Mouse (Mus musculus): Measurements from ENCODE around the gene Cntnap2.

Gene Cntnap2

GRCm38 (mm10) chr6:45938263-45938662, 879.1 kb downstream of the Cntnap2 start:
- DNase-seq (ENCODE audit: low spot score in 2 of 2), result no peak

GRCm38 (mm10) chr6:45938775-45939174, 879.6 kb downstream of the Cntnap2 start:
- no peak for DNase-seq (ENCODE audit: low spot score in 2 of 2)

GRCm38 (mm10) chr6:45945144-45945985, 886.2 kb downstream of the Cntnap2 start:
- DNase-seq (ENCODE audit: low spot score in 2 of 2), result no peak

- DNase-seq (ENCODE audit: low spot score in 2 of 2), result no peak
Measured at GRCm38 (mm10) chr6:45954773-45955172, 895.6 kb downstream of the Cntnap2 start.

- DNase-seq (ENCODE audit: low spot score in 2 of 2), result no peak
Measured at GRCm38 (mm10) chr6:45964494-45964893, 905.3 kb downstream of the Cntnap2 start.

- DNase-seq (ENCODE audit: low spot score in 2 of 2), result no peak
Measured at GRCm38 (mm10) chr6:45974471-45975154, 915.5 kb downstream of the Cntnap2 start.

GRCm38 (mm10) chr6:45979171-45979570, 920.0 kb downstream of the Cntnap2 start:
- no peak for DNase-seq (ENCODE audit: low spot score in 2 of 2)

- no peak for DNase-seq (ENCODE audit: low spot score in 2 of 2)
Measured at GRCm38 (mm10) chr6:45988051-45988450, 928.9 kb downstream of the Cntnap2 start.

GRCm38 (mm10) chr6:45991086-45991485, 931.9 kb downstream of the Cntnap2 start:
- DNase-seq (ENCODE audit: low spot score in 2 of 2), result no peak

GRCm38 (mm10) chr6:46022515-46023143, 963.5 kb downstream of the Cntnap2 start:
- DNase-seq (ENCODE audit: low spot score in 2 of 2), result no peak

GRCm38 (mm10) chr6:46031821-46032594, 972.9 kb downstream of the Cntnap2 start:
- DNase-seq (ENCODE audit: low spot score in 2 of 2), result no peak

- no peak for DNase-seq (ENCODE audit: low spot score in 2 of 2)
Measured at GRCm38 (mm10) chr6:46033108-46033507, 974.0 kb downstream of the Cntnap2 start.

- no peak for DNase-seq (ENCODE audit: low spot score in 2 of 2)
Measured at GRCm38 (mm10) chr6:46040671-46041070, 981.5 kb downstream of the Cntnap2 start.

GRCm38 (mm10) chr6:46080236-46080635, 1021.1 kb downstream of the Cntnap2 start:
- no peak for DNase-seq (ENCODE audit: low spot score in 2 of 2)

- no peak for DNase-seq (ENCODE audit: low spot score in 2 of 2)
Measured at GRCm38 (mm10) chr6:46081432-46081831, 1022.3 kb downstream of the Cntnap2 start.

- no peak for DNase-seq (ENCODE audit: low spot score in 2 of 2)
Measured at GRCm38 (mm10) chr6:46143189-46143841, 1084.2 kb downstream of the Cntnap2 start.

- DNase-seq (ENCODE audit: low spot score in 2 of 2), result no peak
Measured at GRCm38 (mm10) chr6:46166837-46167236, 1107.7 kb downstream of the Cntnap2 start.

GRCm38 (mm10) chr6:46197298-46197697, 1138.1 kb downstream of the Cntnap2 start:
- DNase-seq (ENCODE audit: low spot score in 2 of 2), result no peak

GRCm38 (mm10) chr6:46201828-46202227, 1142.7 kb downstream of the Cntnap2 start:
- no peak for DNase-seq (ENCODE audit: low spot score in 2 of 2)

- DNase-seq (ENCODE audit: low spot score in 2 of 2), result no peak
Measured at GRCm38 (mm10) chr6:46205531-46205930, 1146.4 kb downstream of the Cntnap2 start.

- no peak for DNase-seq (ENCODE audit: low spot score in 2 of 2)
Measured at GRCm38 (mm10) chr6:46232889-46233288, 1173.7 kb downstream of the Cntnap2 start.
